Mouse (Mus musculus) cortical plate, adult 2 months (tissue): ENCODE results near the gene Nedd9.

Source experiments
- CTCF ChIP-seq: fragments of 200-500 bp; IDR thresholded peaks from 2 replicates; pipeline ENCODE4 v1.5.1; 2011; ENCODE audit warnings: mild to moderate bottlenecking, control low read depth, low read length; ENCODE audit not compliant: insufficient read depth; ENCODE audit errors: extremely low read depth
- POLR2A ChIP-seq: fragments of 200-500 bp; IDR thresholded peaks from 2 replicates; pipeline ENCODE4 v1.6.1; 2011; ENCODE audit warnings: mild to moderate bottlenecking, low read length, control low read depth; ENCODE audit not compliant: insufficient read depth; ENCODE audit errors: extremely low read depth

GRCm38 (mm10) chr13:41280696-41281095 lies 206.5 kb downstream of the Nedd9 start:
- TF ChIP-seq CTCF, result no peak
- TF ChIP-seq POLR2A, result no peak
